Mouse (Mus musculus): ENCODE data around the gene Cd2.

The Cd2 gene

GRCm38 (mm10) chr3:101275636-101276300 is 12.0 kb downstream of the Cd2 start:
- no peak for DNase-seq (ENCODE audit: extremely low read depth, low read depth)

- no peak for DNase-seq (ENCODE audit: extremely low read depth, low read depth)
These were observed 12.9 kb downstream of the Cd2 start for GRCm38 (mm10) chr3:101274794-101275193.

- DNase-seq (ENCODE audit: extremely low read depth, low read depth): no peak
These were observed 13.5 kb downstream of the Cd2 start for GRCm38 (mm10) chr3:101274041-101274770.

GRCm38 (mm10) chr3:101272166-101272565 is 15.6 kb downstream of the Cd2 start:
- DNase-seq (ENCODE audit: extremely low read depth, low read depth): no peak

- DNase-seq (ENCODE audit: extremely low read depth, low read depth): no peak
These were observed 16.9 kb downstream of the Cd2 start for GRCm38 (mm10) chr3:101270833-101271232.

GRCm38 (mm10) chr3:101268361-101268760 is 19.4 kb downstream of the Cd2 start:
- no peak for DNase-seq (ENCODE audit: extremely low read depth, low read depth)

GRCm38 (mm10) chr3:101265561-101266091 is 22.1 kb downstream of the Cd2 start:
- no peak for DNase-seq (ENCODE audit: extremely low read depth, low read depth)

- no peak for DNase-seq (ENCODE audit: extremely low read depth, low read depth)
These were observed 28.8 kb downstream of the Cd2 start for GRCm38 (mm10) chr3:101258976-101259375.

GRCm38 (mm10) chr3:101256090-101256489 is 31.6 kb downstream of the Cd2 start:
- DNase-seq (ENCODE audit: extremely low read depth, low read depth): no peak

- no peak for DNase-seq (ENCODE audit: extremely low read depth, low read depth)
These were observed 35.6 kb downstream of the Cd2 start for GRCm38 (mm10) chr3:101252141-101252540.

- DNase-seq (ENCODE audit: extremely low read depth, low read depth): no peak
These were observed 37.9 kb downstream of the Cd2 start for GRCm38 (mm10) chr3:101249846-101250245.

- DNase-seq (ENCODE audit: extremely low read depth, low read depth): no peak
These were observed 42.5 kb downstream of the Cd2 start for GRCm38 (mm10) chr3:101245212-101245611.

GRCm38 (mm10) chr3:101243002-101243401 is 44.7 kb downstream of the Cd2 start:
- DNase-seq (ENCODE audit: extremely low read depth, low read depth): no peak

GRCm38 (mm10) chr3:101241866-101242265 is 45.9 kb downstream of the Cd2 start:
- no peak for DNase-seq (ENCODE audit: extremely low read depth, low read depth)

- DNase-seq (ENCODE audit: extremely low read depth, low read depth): no peak
These were observed 46.9 kb downstream of the Cd2 start for GRCm38 (mm10) chr3:101240859-101241258.

GRCm38 (mm10) chr3:101239236-101239635 is 48.5 kb downstream of the Cd2 start:
- no peak for DNase-seq (ENCODE audit: extremely low read depth, low read depth)

GRCm38 (mm10) chr3:101238695-101239094 is 49.0 kb downstream of the Cd2 start:
- no peak for DNase-seq (ENCODE audit: extremely low read depth, low read depth)

- no peak for DNase-seq (ENCODE audit: extremely low read depth, low read depth)
These were observed 50.5 kb downstream of the Cd2 start for GRCm38 (mm10) chr3:101236995-101237808.

- DNase-seq (ENCODE audit: extremely low read depth, low read depth): no peak
These were observed 51.5 kb downstream of the Cd2 start for GRCm38 (mm10) chr3:101236261-101236660.

GRCm38 (mm10) chr3:101235321-101235720 is 52.4 kb downstream of the Cd2 start:
- no peak for DNase-seq (ENCODE audit: extremely low read depth, low read depth)

GRCm38 (mm10) chr3:101233424-101233823 is 54.3 kb downstream of the Cd2 start:
- DNase-seq (ENCODE audit: extremely low read depth, low read depth): no peak

GRCm38 (mm10) chr3:101232570-101232969 is 55.2 kb downstream of the Cd2 start:
- no peak for DNase-seq (ENCODE audit: extremely low read depth, low read depth)

Data from MEL-GATA-1-ER (cell line).